Mouse (Mus musculus) olfactory bulb, adult 2 months (tissue): ENCODE data around the gene Yrdc.

ENCODE experiments used
- CTCF ChIP-seq: fragments of 200-500 bp; IDR thresholded peaks from 2 replicates; pipeline ENCODE4 v1.5.1; 2012; ENCODE audit warnings: low read depth, mild to moderate bottlenecking, low read length, moderate library complexity; ENCODE audit not compliant: insufficient read depth
- POLR2A ChIP-seq: fragments of 200-500 bp; IDR thresholded peaks from 2 replicates; pipeline ENCODE4 v1.6.1; 2012; ENCODE audit warnings: mild to moderate bottlenecking, low read depth, low read length, moderate library complexity; ENCODE audit not compliant: insufficient read depth

GRCm38 (mm10) chr4:124801552-124802308 lies 48.7 kb upstream of the Yrdc start, which contains the start of gene Mtf1:
- TF ChIP-seq POLR2A = no peak
- peak; percentile 92 for TF ChIP-seq CTCF
